Mouse (Mus musculus) mouse trophoblast stem cell (cell line): ENCODE data around the gene Cfap77.

ENCODE experiments used
- in situ Hi-C, 2 experiments: fragments of 300-500 bp; cut with MseI, MboI; formaldehyde crosslinking; loops; 2 replicates in 1 of 2; 3 replicates in 1 of 2; pipeline ENCODE4 v1.15.1; 2025

Cfap77 gene

DNA sequence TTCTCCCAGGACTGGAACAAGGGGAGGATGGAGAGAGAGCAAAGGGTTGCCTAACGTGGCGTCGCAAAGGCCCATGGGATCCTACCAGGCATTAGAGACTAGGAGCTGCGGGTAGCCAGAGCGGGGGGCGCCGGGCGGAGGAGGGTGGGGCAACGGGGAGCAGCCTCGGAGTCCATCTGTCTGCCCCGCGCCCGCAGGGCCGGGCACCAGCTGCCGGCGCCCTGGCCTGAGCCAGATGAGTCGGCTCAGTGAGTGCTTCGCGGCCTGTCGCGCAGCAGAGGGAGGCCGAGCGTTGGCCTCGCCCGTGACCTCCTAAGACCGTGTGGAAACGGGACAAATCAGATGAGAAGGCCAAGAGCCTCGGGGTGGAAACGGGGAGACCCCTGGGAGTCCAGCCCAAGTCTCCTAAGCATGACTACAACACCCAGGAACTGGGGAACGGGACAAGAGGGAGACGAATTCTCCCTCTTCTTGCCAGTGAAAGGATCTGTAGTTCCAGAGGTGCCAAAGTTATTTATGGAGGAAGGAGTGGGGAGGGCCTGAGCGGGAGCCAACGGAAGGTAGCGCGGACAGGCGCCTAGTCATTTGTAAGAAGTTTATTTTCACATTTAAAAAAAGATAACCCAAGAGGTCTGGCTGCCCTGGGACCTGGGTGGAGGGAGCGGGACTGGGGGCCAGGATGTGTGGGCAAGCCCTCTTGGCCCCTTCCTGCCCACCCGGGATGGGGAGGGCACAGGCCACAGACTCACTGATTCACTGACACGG is 146.3 kb downstream of the Cfap77 start:
- in situ Hi-C loops = no loop called here

DNA sequence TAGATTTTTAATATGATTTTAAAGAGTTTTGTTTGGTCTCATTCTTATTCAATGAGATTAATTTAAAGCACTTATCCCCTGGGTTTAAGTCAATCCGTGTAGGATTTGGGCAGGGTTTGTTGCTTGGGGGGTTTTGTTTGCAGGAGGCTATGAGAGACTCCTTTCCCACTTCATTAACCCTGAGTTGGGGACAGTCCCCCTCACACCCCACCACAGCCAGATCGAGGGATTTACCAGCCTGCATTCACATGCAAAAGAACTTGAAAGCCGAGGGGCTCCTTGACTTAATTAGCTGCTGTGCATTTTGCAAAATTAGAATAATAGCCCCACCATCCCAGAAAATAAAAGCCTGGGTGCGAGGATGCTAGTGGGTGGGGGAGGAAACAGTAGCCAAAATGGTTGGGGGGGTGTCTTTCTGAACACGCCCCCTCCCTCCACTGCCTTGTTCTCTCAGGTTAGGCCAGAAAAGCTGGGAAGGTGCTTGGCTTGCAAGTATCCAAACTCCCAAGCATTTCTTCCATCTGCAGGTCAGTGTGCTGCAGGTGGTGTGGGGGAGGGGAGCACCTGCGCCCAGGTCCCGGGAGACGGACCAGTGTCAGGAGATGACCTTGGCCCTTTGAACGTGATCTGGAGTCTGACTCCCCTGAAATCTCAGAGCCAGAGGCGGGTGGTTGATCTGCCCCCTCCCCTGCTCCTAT is 147.0 kb downstream of the Cfap77 start:
- in situ Hi-C loops = no loop called here

DNA sequence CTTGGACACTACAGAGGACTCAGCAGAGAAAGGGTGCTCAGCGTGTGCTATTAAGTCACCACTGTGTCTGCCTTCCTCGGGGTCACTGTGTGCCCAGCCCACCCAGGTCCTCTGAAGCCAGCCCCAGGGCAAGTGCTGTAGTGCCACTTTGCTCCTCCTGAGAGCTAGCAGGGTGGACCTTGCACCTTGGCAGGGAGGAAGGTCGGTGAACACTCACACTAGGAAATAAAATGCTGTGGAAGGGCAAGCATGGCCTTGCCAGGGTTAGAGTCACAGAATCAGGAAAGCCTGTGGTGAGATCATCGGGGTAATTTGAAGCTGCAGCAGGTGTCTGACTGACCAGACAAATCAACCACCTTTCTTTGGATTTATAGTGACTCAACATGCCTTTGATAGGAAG is 149.3 kb downstream of the Cfap77 start:
- in situ Hi-C loops = no loop called here

DNA sequence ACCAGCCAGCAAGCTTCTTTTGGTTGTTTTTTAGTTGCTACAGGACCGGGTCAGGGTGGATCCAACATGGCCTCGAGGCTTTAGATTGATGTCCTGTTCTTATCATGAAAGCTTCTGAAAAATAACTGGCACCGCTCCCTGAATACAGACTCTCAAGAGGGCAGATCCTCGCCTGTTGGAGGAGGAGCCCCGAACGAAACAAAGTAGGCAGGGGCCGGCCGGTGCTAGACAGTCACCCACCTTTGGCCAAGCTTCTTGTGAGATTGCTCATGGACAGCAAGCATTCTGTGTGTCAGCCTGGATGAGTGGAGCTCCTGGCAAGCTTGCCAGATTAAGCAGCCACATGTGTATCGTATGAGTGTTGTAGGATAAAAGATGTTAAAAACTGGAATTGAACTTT is 150.1 kb downstream of the Cfap77 start:
- in situ Hi-C loops = no loop called here

DNA sequence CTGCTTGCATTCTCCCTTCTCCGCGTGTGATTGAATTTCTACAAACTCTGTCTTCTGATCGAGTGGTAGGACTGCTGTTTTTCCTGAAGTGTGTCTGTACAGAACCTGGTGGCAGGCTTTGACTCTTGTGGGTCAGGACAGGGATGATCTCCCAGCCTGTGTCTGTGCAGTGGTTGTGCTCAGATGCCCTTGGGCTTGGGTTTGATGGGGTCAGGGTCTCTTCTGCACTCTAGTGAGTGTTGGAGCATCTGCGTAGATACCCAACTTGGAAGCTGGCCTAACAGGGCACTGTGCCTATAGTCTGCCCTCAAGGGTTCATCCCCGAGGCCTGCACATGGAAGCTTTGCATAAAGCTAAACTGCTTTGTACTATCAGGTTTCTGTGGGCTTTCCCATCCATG is 151.0 kb downstream of the Cfap77 start:
- in situ Hi-C loops = no loop called here

DNA sequence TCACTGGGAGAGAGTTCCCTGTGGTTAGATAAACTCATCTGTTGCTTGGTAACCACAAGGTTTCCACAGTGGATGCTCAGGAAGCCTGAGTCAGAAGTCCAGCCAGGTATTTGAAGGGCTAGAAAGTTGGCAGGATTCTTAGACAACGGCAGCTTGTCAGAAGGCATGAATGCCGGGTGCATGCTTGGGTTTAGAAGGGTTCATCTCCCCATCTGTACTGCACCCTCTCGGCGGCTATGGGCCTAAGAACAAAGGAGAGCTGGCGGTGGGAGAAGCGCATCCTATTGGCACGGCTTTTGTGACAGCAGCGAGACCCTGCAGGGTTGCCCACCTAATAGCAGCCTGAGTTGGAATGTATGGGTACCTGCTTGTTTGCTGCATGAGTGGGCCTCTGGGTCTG is 152.6 kb downstream of the Cfap77 start:
- in situ Hi-C loops = no loop called here

DNA sequence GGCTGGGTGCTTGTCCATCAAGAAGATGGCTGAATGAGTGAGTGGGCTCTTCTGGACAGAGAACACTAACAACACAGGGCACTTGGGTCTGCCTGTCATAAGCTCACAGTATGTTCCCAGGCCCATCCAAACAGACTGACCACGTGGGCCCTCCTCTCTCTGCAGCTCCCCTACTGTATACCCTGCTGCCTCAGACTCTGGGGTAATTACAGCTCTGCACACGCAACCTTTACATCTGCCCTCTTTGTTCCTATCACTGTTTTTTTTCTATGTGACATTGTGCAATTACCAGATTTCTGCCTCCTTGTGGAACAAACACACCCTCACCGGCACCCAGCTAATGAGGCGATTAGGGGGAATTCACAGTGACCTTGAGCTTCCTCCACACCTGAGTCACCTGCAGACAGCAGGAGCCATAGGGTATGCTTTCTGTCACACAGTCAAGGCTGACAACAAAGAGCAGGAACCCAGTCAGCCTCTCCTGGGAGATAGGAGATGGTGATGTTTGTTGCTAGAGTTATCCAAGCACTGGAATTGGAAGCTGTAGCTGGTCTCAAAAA is 157.4 kb downstream of the Cfap77 start:
- in situ Hi-C loops = no loop called here

DNA sequence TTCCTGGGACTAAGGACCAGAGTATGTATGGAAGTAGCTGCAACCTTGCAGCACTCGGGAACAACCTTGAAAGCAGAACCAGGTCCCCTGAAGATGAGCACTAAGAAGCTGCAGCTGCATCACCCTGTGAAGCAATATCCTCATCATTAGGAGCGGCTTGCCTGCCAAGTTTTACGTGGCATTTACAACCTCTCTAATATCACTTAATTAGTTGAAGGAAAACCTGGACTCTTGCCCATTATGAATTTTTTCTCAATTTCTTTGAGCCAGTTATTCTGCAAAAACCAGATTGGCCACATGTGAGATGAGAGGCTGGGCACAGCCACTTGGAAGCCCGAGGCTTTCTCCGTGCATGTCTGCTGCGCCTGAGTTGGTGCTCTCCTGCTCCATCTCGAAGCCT is 159.0 kb downstream of the Cfap77 start:
- in situ Hi-C loops = no loop called here

DNA sequence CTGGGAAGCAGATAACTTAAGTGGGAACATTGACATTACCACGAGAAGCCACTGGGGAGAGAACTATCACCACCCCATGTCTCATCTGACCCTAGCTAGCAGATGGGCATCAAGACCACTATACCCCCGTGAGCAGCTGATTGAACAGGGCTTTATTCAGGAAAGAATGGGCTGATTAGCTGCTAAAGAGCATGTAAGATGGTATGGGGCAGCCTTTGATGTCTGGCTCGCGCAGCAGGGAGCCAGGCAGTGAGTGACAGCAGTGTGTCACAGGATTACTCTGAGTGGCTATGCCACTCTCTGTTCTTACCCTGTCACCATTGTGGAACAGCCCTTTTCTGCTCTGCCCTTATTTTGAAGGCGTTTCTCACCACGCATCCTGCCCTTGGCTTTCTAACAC is 161.3 kb downstream of the Cfap77 start:
- in situ Hi-C loops = no loop called here

DNA sequence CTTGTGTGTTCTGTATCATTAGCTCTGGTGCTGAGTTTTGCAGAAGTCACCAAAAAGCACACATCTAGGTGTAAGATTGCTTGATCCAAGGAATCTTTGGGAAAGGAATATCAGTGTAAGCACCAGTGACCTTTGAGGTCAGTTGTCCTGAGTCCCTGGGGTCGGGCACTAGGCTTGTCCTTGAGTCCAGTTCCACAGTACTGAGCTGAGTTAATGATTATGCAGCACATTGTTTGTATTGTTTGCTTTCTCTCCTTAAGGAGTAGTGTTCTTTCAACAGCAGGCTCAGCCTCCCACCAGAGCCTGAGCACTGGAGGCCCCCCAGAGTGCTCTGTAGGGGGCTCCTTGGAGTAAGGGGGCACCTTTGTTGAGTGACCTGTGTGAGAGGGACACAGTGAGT is 162.1 kb downstream of the Cfap77 start:
- in situ Hi-C loops = no loop called here

DNA sequence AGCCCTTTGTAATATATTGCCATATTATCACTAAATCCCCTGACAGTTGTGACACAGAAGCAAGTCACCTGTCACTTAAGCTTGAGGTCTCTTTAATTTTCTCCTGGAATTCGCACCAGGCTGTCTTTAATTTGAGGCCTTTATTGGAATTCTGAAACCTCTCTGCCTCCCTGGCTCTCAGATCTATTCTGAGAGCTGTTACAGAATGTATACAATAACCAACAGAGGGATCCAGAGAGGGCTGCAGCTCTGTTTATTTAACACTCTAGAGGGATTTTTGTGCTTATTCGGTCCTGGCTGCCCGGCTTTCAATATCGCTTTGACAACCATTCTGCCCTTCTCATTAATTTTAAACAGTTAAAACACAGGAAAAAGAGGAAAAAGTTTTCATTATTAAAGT is 170.0 kb downstream of the Cfap77 start:
- in situ Hi-C loops = no loop called here

DNA sequence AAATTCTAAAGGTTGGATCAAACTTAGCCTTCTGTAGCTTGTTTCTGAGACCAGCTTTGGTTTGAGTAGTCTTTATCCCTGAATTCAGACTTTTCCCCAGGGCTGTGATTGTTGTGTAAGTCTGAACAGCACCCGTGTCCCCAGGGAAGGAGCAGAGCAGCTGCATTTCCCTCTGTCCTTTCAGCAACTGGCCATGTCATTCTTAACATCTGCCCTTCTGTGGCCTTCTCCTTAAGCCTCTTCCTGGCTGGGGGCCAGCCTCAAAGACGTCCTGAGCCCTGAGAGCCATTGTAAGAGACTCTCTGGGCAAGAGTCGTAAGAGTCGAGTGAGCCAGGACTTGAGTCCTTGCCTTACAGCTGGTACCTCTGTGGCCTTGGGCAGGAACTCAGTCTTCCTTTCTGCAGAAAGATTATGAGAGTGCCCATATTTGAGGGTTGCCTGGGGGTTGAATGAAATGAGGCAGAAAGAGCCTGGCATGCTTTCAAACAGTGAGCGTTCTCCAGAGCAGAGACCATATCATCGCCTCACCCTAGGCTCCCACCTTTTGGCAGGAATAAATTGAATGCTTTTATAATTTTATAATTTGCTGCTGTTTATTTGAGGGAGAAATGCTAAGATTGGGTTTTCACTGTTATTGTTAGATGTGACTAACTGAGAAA is 171.9 kb downstream of the Cfap77 start:
- in situ Hi-C loops = no loop called here

DNA sequence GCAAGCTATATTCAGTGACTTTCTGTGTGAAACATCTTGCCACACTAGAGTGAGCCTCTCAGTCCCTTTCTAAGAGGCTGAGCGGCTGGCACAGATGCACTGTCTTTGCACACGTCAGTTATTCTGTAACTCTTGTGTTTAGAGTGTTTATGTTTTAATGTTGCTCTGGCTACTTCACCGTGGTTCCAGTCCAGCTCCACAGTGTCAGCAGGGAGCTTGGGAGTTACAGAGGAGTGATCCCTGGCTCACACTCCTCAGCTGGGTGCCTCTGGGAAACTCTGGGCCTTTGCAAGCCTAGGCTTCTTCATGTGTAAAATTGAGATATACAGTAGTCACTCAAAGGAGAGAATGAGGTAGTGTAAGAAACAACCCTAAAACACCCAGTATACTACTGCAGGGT is 172.8 kb downstream of the Cfap77 start:
- in situ Hi-C loops = no loop called here

DNA sequence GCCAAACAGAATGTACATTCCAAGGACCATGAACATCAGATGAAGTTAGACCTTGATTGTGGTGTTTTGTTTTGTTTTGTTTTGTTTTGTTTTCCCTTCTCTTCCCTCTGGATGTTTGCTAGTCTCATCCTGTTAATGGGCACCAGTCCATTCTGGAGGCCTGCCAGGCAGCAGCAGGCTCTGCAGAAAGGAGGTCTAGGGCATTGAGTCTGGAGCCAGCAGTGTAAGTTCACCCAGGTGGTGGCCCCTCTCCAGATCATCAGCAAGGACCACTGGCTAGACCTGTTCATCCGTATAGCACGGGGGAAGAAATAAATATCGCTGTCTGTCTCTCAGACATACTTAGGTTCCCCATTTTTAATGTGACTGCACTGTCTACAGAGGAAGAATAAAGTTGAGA is 173.6 kb downstream of the Cfap77 start:
- in situ Hi-C loops = no loop called here
